ENCODE assay signal across 8 mouse cellular contexts in the genomic region with DNA sequence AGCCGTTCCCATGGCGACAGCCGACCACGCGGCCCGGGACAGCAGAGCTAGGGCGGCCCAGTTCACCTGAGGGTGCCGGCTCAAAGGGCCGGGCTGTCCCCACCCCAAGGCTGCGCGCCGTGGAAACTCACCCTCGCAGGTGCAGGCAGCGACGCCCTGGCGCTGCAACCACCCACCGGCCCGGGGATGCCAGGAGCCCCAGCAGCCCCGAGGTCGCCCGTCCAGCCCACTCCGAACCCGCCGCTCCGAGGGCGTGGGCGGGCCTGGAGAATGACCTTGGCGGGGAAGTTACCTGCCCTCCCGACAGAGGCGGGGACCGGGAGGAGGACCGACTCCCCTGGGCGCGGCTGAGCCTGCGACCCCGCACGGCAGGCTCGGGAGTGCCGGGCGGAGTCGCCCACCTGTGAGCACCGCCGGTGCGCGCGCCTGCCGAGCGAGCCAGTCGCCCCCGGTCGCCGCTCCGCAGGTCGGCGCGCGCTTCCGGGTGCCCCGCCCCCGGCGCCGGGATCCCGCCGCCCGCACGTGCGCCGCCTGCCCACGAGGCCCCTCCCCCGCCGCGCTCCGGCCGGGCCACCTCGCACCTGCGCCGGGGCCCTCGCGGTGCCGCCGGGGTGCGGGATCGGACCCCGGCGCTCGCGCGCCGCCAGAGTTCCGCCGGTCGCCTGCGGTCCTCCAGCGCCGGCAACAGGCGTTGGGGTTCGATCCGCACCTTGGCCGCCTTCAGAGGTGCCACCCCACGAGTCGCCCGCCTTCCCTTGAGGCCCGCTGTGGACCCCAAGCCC. TPM values are rescaled to one million over a fixed set of nuclear protein-coding genes. Genes with fewer than 3 reads are reported as not detected.
DNase-seq lines count a peak whose midpoint lies in the region; ATAC-seq and TF ChIP-seq lines count a peak whose summit lies in the region.

A gene (minus strand): TSS at position 464 of the 782 bp plus-strand sequence.

- peak within 1 kb of the TSS; percentile 61 for H3K4me3 ChIP-seq in lung, postnatal 0 days (ENCODE audit: low read depth, low read length)

- H3K36me3 ChIP-seq in lung, postnatal 0 days (ENCODE audit: insufficient read depth, low read length) = no peaks in the 10 kb centered on the region; the same call in 1 of the 2 replicates

- H3K9me3 ChIP-seq in lung, postnatal 0 days (ENCODE audit: low read length) = no peaks in the 10 kb centered on the region

- TF ChIP-seq CTCF in lung, postnatal 0 days (IDR thresholded peaks at IDR 0.05) = no peak

- 0 out of 2 replicates have a peak within 1 kb of the TSS, but pooled peaks have one; percentile 23 for H3K9ac ChIP-seq in lung, postnatal 0 days (replicated peaks; ENCODE audit: low read depth)

- no peaks in the 10 kb centered on the region for H3K4me1 ChIP-seq in lung, postnatal 0 days (ENCODE audit: insufficient read depth, low read depth, low read length)

- peak within 1 kb of the TSS; percentile 98 for H3K4me2 ChIP-seq in lung, postnatal 0 days (replicated peaks; ENCODE audit: low read depth, low read length)

- no peak for TF ChIP-seq EP300 in lung, postnatal 0 days (IDR thresholded peaks at IDR 0.05)

- WGBS in large intestine, adult 2 months = under 1% methylated on average over 90 of the region's 103 CpGs
- WGBS in lung, postnatal 0 days = 1% methylated on average over 54 of the region's 103 CpGs

- H3K27ac ChIP-seq in lung, postnatal 0 days (ENCODE audit: low read length) = no peak within 1 kb of the TSS

- intact Hi-C loops in heart, postnatal 36 days (cut with DNase I) = no loop called here

- DNase-seq in B cell, adult 2 months = peak; percentile 56 to 71
- DNase-seq in Muller cell, postnatal 12 days (ENCODE audit: inconsistent ontology term) = peak; percentile 31
- DNase-seq in embryo, embryonic 10 days (ENCODE audit: low spot score) = peak; percentile 15
- DNase-seq in heart, postnatal 36 days = peak; percentile 18 to 20
- peak; percentile 7 for DNase-seq in large intestine, adult 2 months (ENCODE audit: low read depth, low spot score)
- peak; percentile 55 for DNase-seq in lung, postnatal 0 days (ENCODE audit: low spot score)
- peak; percentile 41 for DNase-seq in retina, embryonic 14.5 days (ENCODE audit: low spot score)
- peak; percentile 39 for DNase-seq in urinary bladder, postnatal 25 days (ENCODE audit: low spot score)

- H3K27me3 ChIP-seq in lung, postnatal 0 days (replicated peaks; ENCODE audit: insufficient read depth, low read length) = peaks cover 7% of the 10 kb centered on the region; the same call in 1 of the 2 replicates

- ATAC-seq in lung, postnatal 0 days = peak; percentile 90

RNA-seq across cellular contexts. Expression of the gene that starts here (rescaled TPM):
- total RNA-seq in heart, postnatal 36 days (2021) = under 1 TPM; 0.28 to 0.38 TPM
- 3.0 and 5.5 TPM in 2 replicates for polyA plus RNA-seq in large intestine, adult 2 months (2012; rRNA removed)
- 1.1 and 1.5 TPM in 2 replicates for polyA plus RNA-seq in lung, postnatal 0 days (2015; fragmentation: Nextera tagmentation; extraction: Ambion mirVana)

Comparison
In these comparisons a context has a peak if more than half of its experiments do, and no peak if none do; other contexts are left out.
1. Peak in DNase-seq in heart, postnatal 36 days; RNA of the gene not detected or under 1 TPM.
2. DNase-seq: peak in every context shown above with its lines; median percentile 64 in B cell, adult 2 months; 55 in lung, postnatal 0 days; 41 in retina, embryonic 14.5 days; 39 in urinary bladder, postnatal 25 days; 31 in Muller cell, postnatal 12 days; 19 in heart, postnatal 36 days; 15 in embryo, embryonic 10 days; 7 in large intestine, adult 2 months.